Mouse (Mus musculus): ENCODE measurements around the gene Rcc1l.

GRCm38 (mm10) chr5:134170167-134170566, 6.4 kb downstream of the Rcc1l start:
- TF ChIP-seq CTCF (IDR thresholded peaks at IDR 0.05) (no peak), EP300 (IDR thresholded peaks at IDR 0.05) (no peak)
